Mouse (Mus musculus) right cerebral cortex, adult 18-20 months (tissue): ENCODE results near the gene Unc5c.

ENCODE experiments used
- DNase-seq: peaks from one replicate; pipeline ENCODE4 v3.0.0; 2022; ENCODE audit warnings: mixed read lengths

Gene Unc5c

DNA sequence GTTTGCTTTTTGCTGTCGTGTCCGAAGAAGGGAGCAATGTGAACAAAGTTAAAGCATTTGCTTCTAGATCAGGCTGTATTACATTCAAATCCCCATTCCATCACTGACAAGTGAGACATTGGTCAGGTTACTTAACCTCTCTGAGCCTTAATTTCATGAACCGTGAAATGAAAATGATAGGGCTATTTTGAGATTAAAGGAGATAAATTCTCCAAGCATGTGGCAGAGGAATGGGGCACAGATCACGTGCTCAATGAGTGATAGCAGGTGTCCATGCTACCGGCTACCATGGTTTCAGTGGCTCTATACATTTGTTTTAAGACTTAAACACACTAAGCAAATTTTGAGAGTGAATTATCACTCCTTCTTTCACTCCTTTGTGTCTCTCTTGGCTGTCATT, 254.0 kb downstream of the Unc5c start:
- DNase-seq = no peak

GRCm38 (mm10) chr3:141724499-141724898, 259.5 kb downstream of the Unc5c start:
- no peak for DNase-seq

GRCm38 (mm10) chr3:141725432-141725831, 260.4 kb downstream of the Unc5c start:
- DNase-seq = no peak

- DNase-seq = no peak
These were observed 268.8 kb downstream of the Unc5c start for GRCm38 (mm10) chr3:141733844-141734243.

DNA sequence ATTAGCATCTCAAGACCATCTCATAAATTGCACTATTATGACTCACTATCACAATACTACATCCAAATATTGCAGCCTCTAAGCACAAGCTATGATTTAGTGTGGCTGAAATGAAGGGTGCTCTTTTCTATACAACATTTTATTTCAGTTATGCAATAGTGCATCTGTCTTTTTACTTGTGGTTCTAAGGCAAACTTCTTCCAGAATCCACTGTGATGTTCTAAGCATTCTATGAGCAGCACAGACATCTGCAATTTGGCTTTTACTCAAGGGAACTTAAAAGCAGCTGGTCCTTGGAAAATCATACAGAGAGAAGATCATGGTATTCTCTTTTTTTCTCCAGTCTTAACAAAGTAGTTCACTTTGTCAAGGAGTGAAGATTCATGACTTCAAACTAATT, 270.3 kb downstream of the Unc5c start:
- DNase-seq = peak; percentile 12

DNA sequence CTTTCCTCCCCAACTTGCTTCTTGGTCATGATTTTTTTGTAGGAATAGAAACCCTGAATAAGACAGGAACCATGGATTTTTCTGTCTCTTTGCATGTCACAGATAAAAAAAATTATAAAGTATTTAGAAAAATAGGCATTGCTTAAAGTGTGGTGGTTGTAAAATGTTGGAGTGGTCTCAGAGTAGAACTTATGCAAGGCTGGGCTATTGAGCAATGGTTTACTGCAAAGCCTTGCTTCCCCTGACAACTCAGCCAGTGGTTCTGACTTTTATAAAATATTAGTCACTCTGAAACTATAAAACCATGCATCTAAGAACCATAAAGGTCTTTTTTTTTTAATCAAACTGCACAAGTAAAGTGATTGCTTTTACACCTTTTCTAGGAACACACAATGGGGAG, 280.3 kb downstream of the Unc5c start:
- no peak for DNase-seq

GRCm38 (mm10) chr3:141748694-141749381, 283.8 kb downstream of the Unc5c start:
- DNase-seq = no peak

DNA sequence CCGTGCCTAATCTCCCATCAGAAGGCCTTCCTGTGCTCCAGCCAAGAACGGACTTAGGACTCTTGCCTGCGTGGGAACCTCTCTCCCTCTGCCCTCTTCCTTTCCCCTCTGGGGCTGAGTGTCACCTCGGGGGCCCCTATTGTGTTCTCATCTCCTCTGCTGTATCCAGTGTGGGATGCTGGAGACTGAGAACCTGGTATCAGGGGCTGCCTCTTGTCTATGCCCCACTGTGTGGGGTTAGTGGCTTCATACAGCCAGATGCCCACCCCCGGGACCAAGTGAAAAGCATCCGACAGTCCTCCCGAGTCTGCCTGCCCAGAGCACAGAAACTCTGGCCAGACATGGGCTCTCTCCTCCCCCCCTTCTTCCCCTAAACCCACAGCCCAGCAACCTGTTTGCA, 287.2 kb downstream of the Unc5c start:
- no peak for DNase-seq

GRCm38 (mm10) chr3:141757259-141757658, 292.2 kb downstream of the Unc5c start:
- no peak for DNase-seq

DNA sequence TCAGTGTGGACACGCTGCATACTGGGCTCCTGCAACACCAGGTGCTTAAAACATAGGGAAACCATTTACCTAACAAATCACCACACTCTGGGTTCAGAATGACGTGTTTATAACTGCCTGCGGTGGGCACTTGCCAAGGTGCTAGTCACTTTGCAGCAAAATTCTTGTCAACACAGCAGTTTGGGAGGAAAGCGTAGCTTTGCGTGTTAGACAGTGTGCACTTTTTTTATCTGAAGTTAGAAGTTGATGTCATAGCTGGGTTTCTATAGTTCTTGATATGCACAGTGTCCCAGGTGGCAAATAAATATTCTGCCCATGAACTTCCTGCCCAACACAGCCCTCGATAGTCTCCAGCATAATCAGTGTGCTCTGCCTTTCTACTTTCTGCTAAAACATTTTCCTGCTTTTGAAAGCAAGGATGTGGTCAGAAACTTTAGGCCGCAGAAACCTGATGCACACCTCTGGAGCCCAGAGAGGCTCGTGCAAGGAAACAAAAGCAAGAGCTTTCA, 313.4 kb downstream of the Unc5c start:
- DNase-seq = no peak

DNA sequence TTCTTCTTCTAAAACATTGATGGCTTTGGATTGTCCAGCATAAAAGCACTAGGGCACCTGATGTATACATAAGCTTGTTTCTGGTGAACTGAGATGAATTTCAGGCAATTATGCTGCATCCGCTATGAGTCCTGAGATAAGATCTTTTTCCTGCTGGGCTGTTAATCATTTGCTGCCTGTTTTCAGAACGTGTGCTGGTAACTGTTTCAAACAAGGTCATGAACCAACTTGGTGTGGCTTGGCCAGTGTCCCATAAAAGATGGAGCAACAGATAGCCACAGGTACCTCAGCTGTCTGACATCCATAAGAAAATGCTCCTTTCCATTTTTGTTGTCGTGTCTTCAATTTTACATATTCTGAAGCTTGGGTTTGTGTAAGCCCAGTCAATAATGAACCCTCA, 314.2 kb downstream of the Unc5c start:
- no peak for DNase-seq

DNA sequence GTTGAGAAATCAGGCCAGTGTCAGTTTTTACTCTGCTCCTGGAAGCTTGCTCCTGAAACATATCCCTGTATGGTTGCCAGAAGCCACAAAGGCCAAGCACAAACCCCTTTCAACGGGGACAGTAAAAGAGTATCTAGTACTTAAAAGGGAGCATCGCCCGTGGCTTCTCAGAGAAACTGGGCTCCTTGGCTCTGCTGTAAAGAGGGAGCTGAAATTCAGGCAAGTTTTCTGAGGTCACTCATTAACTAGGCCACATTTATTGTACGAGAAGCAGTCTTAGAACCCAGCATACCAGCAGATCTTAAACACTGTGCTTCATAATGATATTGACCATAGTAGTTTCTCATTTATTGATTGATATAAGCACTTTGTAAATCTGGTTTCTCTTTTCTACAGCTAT, 317.5 kb downstream of the Unc5c start:
- DNase-seq = no peak

GRCm38 (mm10) chr3:141791026-141791780, 326.2 kb downstream of the Unc5c start:
- DNase-seq = no peak

- peak; percentile 15 for DNase-seq
These were observed 327.1 kb downstream of the Unc5c start for GRCm38 (mm10) chr3:141792106-141792505.

GRCm38 (mm10) chr3:141793755-141794154, 328.7 kb downstream of the Unc5c start:
- DNase-seq = no peak

DNA sequence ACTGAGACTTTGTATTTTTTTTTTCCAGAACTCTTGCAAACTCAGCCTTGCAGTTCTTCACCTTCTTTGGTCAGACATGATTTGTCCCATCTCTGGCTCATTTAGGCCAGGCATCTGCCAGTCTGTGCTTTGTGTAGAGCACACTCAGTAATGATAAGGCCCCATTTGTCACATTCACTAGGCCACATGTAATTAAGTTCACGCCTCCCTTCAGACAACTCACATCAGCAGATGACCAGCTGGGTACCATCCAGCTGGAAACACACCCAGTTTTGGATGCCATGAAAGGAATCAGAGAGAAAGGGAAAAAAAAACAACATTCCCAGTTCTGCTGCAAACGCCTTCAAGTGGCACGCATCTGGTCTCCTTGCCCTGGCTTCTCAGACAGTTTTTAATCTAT, 329.4 kb downstream of the Unc5c start:
- peak; percentile 12 for DNase-seq

- DNase-seq = no peak
These were observed 332.4 kb downstream of the Unc5c start for GRCm38 (mm10) chr3:141797372-141797771.

- DNase-seq = no peak
These were observed 332.8 kb downstream of the Unc5c start for GRCm38 (mm10) chr3:141797789-141798188.

DNA sequence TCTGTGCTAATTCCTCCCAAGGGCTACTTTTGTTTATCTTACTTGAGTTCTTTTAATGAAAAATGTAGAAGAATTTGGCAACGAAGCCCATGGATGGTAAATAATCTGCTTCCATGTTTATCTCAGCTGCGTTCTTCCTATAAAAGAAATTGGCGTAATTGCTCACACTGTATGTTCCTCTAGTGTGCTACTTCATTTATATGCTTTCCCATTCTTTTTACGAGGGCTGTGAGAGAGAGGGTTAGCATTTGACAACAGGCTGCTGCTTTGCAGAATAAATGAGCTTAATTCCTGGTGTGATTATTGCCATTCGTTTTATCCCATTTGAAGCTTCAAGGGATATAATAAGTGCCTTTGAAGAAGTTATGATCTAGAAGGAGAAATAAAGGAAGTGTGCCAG, 339.1 kb downstream of the Unc5c start:
- no peak for DNase-seq

GRCm38 (mm10) chr3:141809581-141809980, 344.6 kb downstream of the Unc5c start:
- no peak for DNase-seq

GRCm38 (mm10) chr3:141810944-141811343, 345.9 kb downstream of the Unc5c start:
- DNase-seq = no peak

GRCm38 (mm10) chr3:141811348-141811747, 346.3 kb downstream of the Unc5c start:
- no peak for DNase-seq

GRCm38 (mm10) chr3:141814776-141815175, 349.8 kb downstream of the Unc5c start:
- DNase-seq = no peak

GRCm38 (mm10) chr3:141818615-141819312, 353.7 kb downstream of the Unc5c start:
- no peak for DNase-seq
